Mouse (Mus musculus) neural tube, embryonic 14.5 days (tissue): Measurements from ENCODE around the gene Zfp13. TPM values are rescaled to one million over a fixed set of nuclear protein-coding genes. Genes with fewer than 3 reads are reported as not detected.
A peak's percentile ranks its signal among the peaks of the same experiment; 100 is the strongest.

ENCODE experiments used
- ATAC-seq: fragments of 200-750 bp; cut with Nextera tagmentation; 2 replicates; pipeline ENCODE4 v1.8.0; 2017; ENCODE audit warnings: low read depth, mild to moderate bottlenecking, moderate TSS enrichment, moderate library complexity
- H3K27ac ChIP-seq: fragments of 300-500 bp; sonication (generic); 2 replicates; pipeline ENCODE4 v1.5.1; 2014; ENCODE audit warnings: low read depth, mild to moderate bottlenecking, control low read depth, low read length, moderate library complexity, mixed read lengths
- H3K27me3 ChIP-seq: fragments of 300-500 bp; sonication (generic); 2 replicates; pipeline ENCODE4 v1.6.1; 2014; ENCODE audit warnings: low read length; ENCODE audit not compliant: control insufficient read depth, insufficient read depth
- H3K36me3 ChIP-seq: fragments of 300-500 bp; sonication (generic); 2 replicates; pipeline ENCODE4 v1.6.1; 2014; ENCODE audit warnings: low read length, mixed read lengths; ENCODE audit not compliant: control insufficient read depth, insufficient read depth
- H3K4me1 ChIP-seq: fragments of 300-500 bp; sonication (generic); 2 replicates; pipeline ENCODE4 v1.6.1; 2014; ENCODE audit warnings: low read length; ENCODE audit not compliant: control insufficient read depth, insufficient read depth
- H3K4me2 ChIP-seq: fragments of 300-500 bp; sonication (generic); 2 replicates; pipeline ENCODE4 v1.6.1; 2014; ENCODE audit warnings: mild to moderate bottlenecking, low read depth, low read length, control low read depth
- H3K4me3 ChIP-seq: fragments of 300-500 bp; sonication (generic); 2 replicates; pipeline ENCODE4 v1.5.1; 2014; ENCODE audit warnings: low read depth, low read length, control low read depth, mixed read lengths
- H3K9ac ChIP-seq: fragments of 300-500 bp; sonication (generic); replicated peaks from 2 replicates; pipeline ENCODE4 v1.6.1; 2014; ENCODE audit warnings: low read depth, mild to moderate bottlenecking, control low read depth, low read length, mixed read lengths
- H3K9me3 ChIP-seq: fragments of 300-500 bp; sonication (generic); 2 replicates; pipeline ENCODE4 v1.6.1; 2016; ENCODE audit warnings: low read length; ENCODE audit not compliant: control insufficient read depth
- WGBS: fragments of 180-500 bp; shearing (Covaris S2); extraction: QIAGEN DNeasy Blood & Tissue Kit; methylation state at CpG from one replicate; pipeline ENCODE4 v1.1.7; 2014; 5-methylcytosine and 5-hydroxymethylcytosine counted together
- polyA plus RNA-seq: library from polyadenylated mRNA; unstranded; fragments of >200 nt; fragmentation: Nextera tagmentation; extraction: Ambion mirVana; gene quantifications from 2 replicates; pipeline ENCODE4 v1.2.1, GENCODE M21; 2014

Zfp13 gene
- polyA plus RNA-seq, result 26.6 TPM in 2 replicates

- peak; percentile 91 for ATAC-seq
- Histone ChIP-seq H3K27ac (no peak within 1 kb of the TSS), H3K4me3 (peak within 1 kb of the TSS; percentile 31), H3K36me3 (no peaks in the 10 kb centered on the region), H3K9me3 (no peaks in the 10 kb centered on the region), H3K4me1 (no peaks in the 10 kb centered on the region), H3K9ac (peak within 1 kb of the TSS; percentile 25; the same call in 1 of the 2 replicates), H3K27me3 (no peaks in the 10 kb centered on the region), H3K4me2 (peak within 1 kb of the TSS; percentile 58)
- 10% methylated on average over 31 of the region's 31 CpGs for WGBS
Measured at GRCm38 (mm10) chr17:23598582-23599552, at the start of gene Zfp13. Gene Zfp13 (minus strand): TSS chr17:23599487.

GRCm38 (mm10) chr17:23645894-23646293 is 46.6 kb upstream of the Zfp13 start:
- Histone ChIP-seq H3K4me2 (no peak overlapping the region), H3K4me3 (no peak overlapping the region), H3K9me3 (no peaks in the 10 kb centered on the region), H3K9ac (no peak overlapping the region), H3K4me1 (peaks cover 8% of the 10 kb centered on the region), H3K36me3 (no peaks in the 10 kb centered on the region), H3K27ac (no peak overlapping the region), H3K27me3 (peaks cover 15% of the 10 kb centered on the region)
- 34% methylated on average over 10 of the region's 10 CpGs for WGBS
- no peak for ATAC-seq

GRCm38 (mm10) chr17:23644613-23645495 is 45.6 kb upstream of the Zfp13 start, which contains the start of gene Mmp25:
Gene Mmp25 (minus strand): TSS chr17:23645277.
- Histone ChIP-seq H3K4me1 (peaks cover 8% of the 10 kb centered on the region), H3K27me3 (peaks cover 15% of the 10 kb centered on the region), H3K36me3 (no peaks in the 10 kb centered on the region), H3K4me2 (peak within 1 kb of the TSS; percentile 70), H3K4me3 (peak within 1 kb of the TSS; percentile 32), H3K27ac (no peak within 1 kb of the TSS), H3K9me3 (no peaks in the 10 kb centered on the region), H3K9ac (peak within 1 kb of the TSS; percentile 28)
- under 1% methylated on average over 58 of the region's 58 CpGs for WGBS
- peak; percentile 28; the same call in 1 of the 2 replicates for ATAC-seq

- H3K9ac ChIP-seq, result no peak overlapping the region
- no peak overlapping the region for H3K4me2 ChIP-seq
- H3K27me3 ChIP-seq, result no peaks in the 10 kb centered on the region
- no peaks in the 10 kb centered on the region for H3K36me3 ChIP-seq
- no peak overlapping the region for H3K4me3 ChIP-seq
- WGBS, result 90% methylated on average over 8 of the region's 8 CpGs
- no peak overlapping the region for H3K27ac ChIP-seq
- H3K9me3 ChIP-seq, result no peaks in the 10 kb centered on the region
- no peak for ATAC-seq
- H3K4me1 ChIP-seq, result 0 out of 2 replicates have a peak, but pooled peaks cover 2% of the 10 kb centered on the region
Measured at GRCm38 (mm10) chr17:23631241-23631640, 32.0 kb upstream of the Zfp13 start.

- H3K9ac ChIP-seq, result 0 out of 2 replicates have a peak overlapping the region, but pooled peaks have one; percentile 11
- peak overlapping the region; percentile 14; the same call in 1 of the 2 replicates for H3K4me2 ChIP-seq
- no peaks in the 10 kb centered on the region for H3K27me3 ChIP-seq
- WGBS, result 19% methylated on average over 22 of the region's 22 CpGs
- no peak overlapping the region for H3K27ac ChIP-seq
- H3K9me3 ChIP-seq, result no peaks in the 10 kb centered on the region
- 0 out of 2 replicates have a peak, but pooled peaks cover 2% of the 10 kb centered on the region for H3K4me1 ChIP-seq
- H3K4me3 ChIP-seq, result no peak overlapping the region
- H3K36me3 ChIP-seq, result no peaks in the 10 kb centered on the region
- peak; percentile 83 for ATAC-seq
Measured at GRCm38 (mm10) chr17:23630195-23631020, 31.1 kb upstream of the Zfp13 start.

GRCm38 (mm10) chr17:23627813-23628212 is 28.5 kb upstream of the Zfp13 start:
- Histone ChIP-seq H3K36me3 (no peaks in the 10 kb centered on the region), H3K4me2 (no peak overlapping the region), H3K4me3 (no peak overlapping the region), H3K9ac (no peak overlapping the region), H3K9me3 (no peaks in the 10 kb centered on the region), H3K27ac (no peak overlapping the region), H3K4me1 (0 out of 2 replicates have a peak, but pooled peaks cover 2% of the 10 kb centered on the region), H3K27me3 (no peaks in the 10 kb centered on the region)
- no peak for ATAC-seq
- WGBS, result 37% methylated on average over 7 of the region's 7 CpGs

GRCm38 (mm10) chr17:23620351-23620750 is 21.1 kb upstream of the Zfp13 start:
- H3K9me3 ChIP-seq, result no peaks in the 10 kb centered on the region
- no peak overlapping the region for H3K4me2 ChIP-seq
- H3K27me3 ChIP-seq, result no peaks in the 10 kb centered on the region
- no peaks in the 10 kb centered on the region for H3K36me3 ChIP-seq
- H3K4me3 ChIP-seq, result no peak overlapping the region
- H3K27ac ChIP-seq, result no peak overlapping the region
- WGBS, result 86% methylated on average over 7 of the region's 7 CpGs
- no peak for ATAC-seq
- H3K9ac ChIP-seq, result no peak overlapping the region
- H3K4me1 ChIP-seq, result no peaks in the 10 kb centered on the region

GRCm38 (mm10) chr17:23617087-23617486 is 17.8 kb upstream of the Zfp13 start:
- H3K4me3 ChIP-seq, result no peak overlapping the region
- no peaks in the 10 kb centered on the region for H3K36me3 ChIP-seq
- no peak overlapping the region for H3K27ac ChIP-seq
- H3K9ac ChIP-seq, result no peak overlapping the region
- no peak for ATAC-seq
- H3K4me1 ChIP-seq, result no peaks in the 10 kb centered on the region
- H3K27me3 ChIP-seq, result no peaks in the 10 kb centered on the region
- no peak overlapping the region for H3K4me2 ChIP-seq
- 63% methylated on average over 9 of the region's 9 CpGs for WGBS
- H3K9me3 ChIP-seq, result no peaks in the 10 kb centered on the region
